Mouse (Mus musculus) forebrain, embryonic 12.5 days (tissue): ENCODE results near the gene Pcca. TPM values are rescaled to one million over a fixed set of nuclear protein-coding genes. Genes with fewer than 3 reads are reported as not detected.

Experiments
- ATAC-seq: fragments of 200-750 bp; cut with Nextera tagmentation; 2 replicates; pipeline ENCODE4 v1.8.0; 2017; ENCODE audit warnings: moderate TSS enrichment; ENCODE audit not compliant: low FRiP score
- H3K27ac ChIP-seq: fragments of 300-500 bp; sonication (generic); 2 replicates; pipeline ENCODE4 v1.5.1; 2016; ENCODE audit warnings: mild to moderate bottlenecking
- H3K27me3 ChIP-seq: fragments of 300-500 bp; sonication (generic); 2 replicates; pipeline ENCODE4 v1.6.1; 2016; ENCODE audit warnings: mild to moderate bottlenecking
- H3K36me3 ChIP-seq: fragments of 300-500 bp; sonication (generic); replicated peaks from 2 replicates; pipeline ENCODE4 v1.6.1; 2016; ENCODE audit warnings: mild to moderate bottlenecking
- H3K4me1 ChIP-seq: fragments of 300-500 bp; sonication (generic); 2 replicates; pipeline ENCODE4 v1.6.1; 2016
- H3K4me2 ChIP-seq: fragments of 300-500 bp; sonication (generic); 2 replicates; pipeline ENCODE4 v1.6.1; 2016; ENCODE audit warnings: mild to moderate bottlenecking, moderate library complexity
- H3K4me3 ChIP-seq: fragments of 300-500 bp; sonication (generic); replicated peaks from 2 replicates; pipeline ENCODE4 v1.5.1; 2016; ENCODE audit warnings: mild to moderate bottlenecking
- H3K9ac ChIP-seq: fragments of 300-500 bp; sonication (generic); 2 replicates; pipeline ENCODE4 v1.6.1; 2016; ENCODE audit warnings: mild to moderate bottlenecking
- H3K9me3 ChIP-seq: fragments of 300-500 bp; sonication (generic); 2 replicates; pipeline ENCODE4 v1.6.1; 2016
- WGBS: fragments of 180-500 bp; shearing (Covaris S2); methylation state at CpG from one replicate; pipeline ENCODE4 v1.1.7; 2016; 5-methylcytosine and 5-hydroxymethylcytosine counted together
- polyA plus RNA-seq: library from polyadenylated mRNA; unstranded; fragments of >200 nt; fragmentation: Nextera tagmentation; extraction: Ambion mirVana; gene quantifications from 2 replicates; pipeline ENCODE4 v1.2.1, GENCODE M21; 2016

Gene Pcca
- polyA plus RNA-seq, 1 experiment from 2014 or later: 34.7 TPM

DNA sequence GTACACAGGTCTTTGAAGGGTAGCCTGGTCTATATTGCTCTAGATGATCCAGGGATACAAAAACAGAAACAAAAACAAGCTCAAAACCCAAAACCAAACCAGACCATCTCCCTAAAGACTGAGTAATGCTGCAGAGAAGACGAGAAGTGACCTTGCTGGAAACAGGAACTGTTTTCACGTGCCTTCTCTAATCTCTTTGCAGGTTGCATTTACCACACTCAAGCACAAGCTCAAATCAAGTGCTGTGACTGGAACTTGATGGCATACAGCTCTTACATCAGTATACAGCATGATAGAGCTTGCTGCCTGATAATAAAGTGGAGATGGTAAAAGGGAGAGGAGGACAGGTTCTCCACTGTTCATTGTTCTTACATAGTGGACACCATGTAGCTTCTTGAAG lies 74.2 kb downstream of the Pcca start:
- 87% methylated on average over 2 of the region's 2 CpGs for WGBS
- ATAC-seq: no peak

DNA sequence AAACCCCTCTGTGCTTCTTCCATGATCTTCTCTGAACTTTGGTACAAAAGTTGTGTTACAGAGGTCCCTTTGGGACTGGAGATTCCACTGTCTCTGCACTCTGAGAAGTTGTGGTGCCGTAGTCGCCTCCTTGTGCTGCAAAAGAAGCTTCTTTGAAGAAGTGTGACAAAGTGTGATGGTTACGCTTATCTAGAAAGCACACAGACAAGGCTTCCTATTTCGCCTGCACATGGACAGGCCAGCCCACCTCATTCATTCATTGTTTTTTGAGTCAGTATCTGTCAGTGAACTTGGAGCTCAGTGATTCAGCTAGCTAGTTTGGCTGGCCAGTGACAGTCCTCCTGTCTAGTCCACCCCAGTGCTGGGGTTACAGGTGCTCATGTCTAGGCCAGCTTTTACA lies 76.9 kb downstream of the Pcca start:
- Histone ChIP-seq H3K4me2 (no peak overlapping the region), H3K27me3 (no peaks in the 10 kb centered on the region), H3K27ac (no peak overlapping the region), H3K9me3 (no peaks in the 10 kb centered on the region), H3K4me3 (no peak overlapping the region), H3K36me3 (no peaks in the 10 kb centered on the region), H3K9ac (no peak overlapping the region), H3K4me1 (peaks cover 6% of the 10 kb centered on the region; the same call in 1 of the 2 replicates)
- 97% methylated on average over 4 of the region's 4 CpGs for whole genome bisulfite sequencing
- no peak for ATAC-seq

More for the DNA sequence above, 74.2 kb downstream of the Pcca start:
- Histone ChIP-seq H3K36me3 (no peaks in the 10 kb centered on the region), H3K9me3 (no peaks in the 10 kb centered on the region), H3K9ac (no peak overlapping the region), H3K27me3 (no peaks in the 10 kb centered on the region), H3K27ac (no peak overlapping the region), H3K4me3 (no peak overlapping the region), H3K4me2 (no peak overlapping the region), H3K4me1 (peaks cover 12% of the 10 kb centered on the region; the same call in 1 of the 2 replicates)

DNA sequence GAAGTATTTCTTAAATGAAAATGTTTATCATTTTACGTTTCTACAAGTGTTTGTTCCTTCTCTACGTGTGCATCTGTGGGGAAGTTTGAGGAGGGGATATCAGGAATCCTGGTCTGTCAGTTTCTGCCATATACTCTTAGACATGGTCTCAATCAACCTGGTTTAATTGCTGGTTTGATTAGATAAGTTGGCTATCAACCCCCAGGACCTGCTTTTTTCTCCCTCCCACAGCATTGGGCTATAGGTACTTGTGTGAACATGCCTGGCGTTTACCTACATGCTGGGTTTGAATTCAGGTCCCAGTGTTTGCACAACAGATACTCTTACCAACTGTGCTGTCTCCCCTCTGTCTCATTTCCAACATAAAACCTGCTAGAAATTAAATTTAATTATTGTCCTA lies 78.2 kb downstream of the Pcca start:
- no peak overlapping the region for H3K4me3 ChIP-seq
- no peak overlapping the region for H3K9ac ChIP-seq
- H3K4me2 ChIP-seq: no peak overlapping the region
- H3K4me1 ChIP-seq: no peaks in the 10 kb centered on the region
- H3K9me3 ChIP-seq: no peaks in the 10 kb centered on the region
- 86% methylated on average over 3 of the region's 3 CpGs for WGBS
- H3K27me3 ChIP-seq: no peaks in the 10 kb centered on the region
- no peaks in the 10 kb centered on the region for H3K36me3 ChIP-seq
- H3K27ac ChIP-seq: no peak overlapping the region
- ATAC-seq: no peak

DNA sequence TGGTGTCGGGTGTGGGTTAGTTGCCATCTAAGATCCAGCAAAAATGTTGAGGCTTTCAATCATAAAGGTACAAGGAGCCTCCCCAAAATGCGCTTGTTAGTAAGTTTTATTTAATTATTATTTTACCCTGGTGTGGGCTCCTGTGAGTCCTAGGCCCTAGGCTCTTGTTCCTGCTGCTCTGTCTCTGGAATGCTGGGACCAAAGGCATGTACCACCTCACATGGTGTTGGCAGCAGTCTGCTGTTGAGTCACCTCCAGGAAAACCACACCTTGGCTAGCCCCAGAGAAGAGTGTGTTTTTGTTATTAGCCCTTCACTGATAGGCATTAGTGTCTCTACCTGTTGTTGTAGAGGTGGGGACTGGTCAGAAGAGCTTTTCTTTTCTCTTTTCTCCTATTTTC lies 83.5 kb downstream of the Pcca start:
- Histone ChIP-seq H3K27me3 (no peaks in the 10 kb centered on the region), H3K36me3 (no peaks in the 10 kb centered on the region), H3K4me2 (no peak overlapping the region), H3K4me3 (no peak overlapping the region), H3K9ac (no peak overlapping the region), H3K4me1 (no peaks in the 10 kb centered on the region), H3K27ac (no peak overlapping the region), H3K9me3 (no peaks in the 10 kb centered on the region)
- 95% methylated on average over 2 of the region's 2 CpGs for WGBS
- ATAC-seq: no peak

DNA sequence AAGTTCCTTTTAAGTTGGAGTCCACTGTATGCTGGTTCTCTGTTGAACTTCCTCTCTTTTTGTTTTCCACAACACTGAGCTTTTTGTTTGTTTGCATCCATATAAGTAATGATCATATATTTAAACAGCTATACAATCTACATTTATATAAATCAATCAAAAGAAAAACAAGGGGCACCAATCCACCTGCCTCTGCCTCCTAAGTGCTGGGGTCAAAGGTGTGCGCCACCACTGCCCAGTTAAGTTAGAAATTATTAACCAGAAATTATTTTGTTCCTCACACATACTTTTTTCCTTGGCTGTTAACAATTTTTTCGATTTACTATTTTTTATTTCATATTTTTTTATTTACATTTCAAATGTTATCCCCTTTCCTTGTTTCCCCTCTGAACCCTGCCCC lies 99.3 kb downstream of the Pcca start:
- Histone ChIP-seq H3K27me3 (no peaks in the 10 kb centered on the region), H3K9me3 (no peaks in the 10 kb centered on the region), H3K4me2 (no peak overlapping the region), H3K4me1 (peaks cover 12% of the 10 kb centered on the region; the same call in 1 of the 2 replicates), H3K9ac (no peak overlapping the region), H3K36me3 (no peaks in the 10 kb centered on the region), H3K27ac (no peak overlapping the region), H3K4me3 (no peak overlapping the region)
- ATAC-seq: no peak
- WGBS: 91% methylated on average over 2 of the region's 2 CpGs

DNA sequence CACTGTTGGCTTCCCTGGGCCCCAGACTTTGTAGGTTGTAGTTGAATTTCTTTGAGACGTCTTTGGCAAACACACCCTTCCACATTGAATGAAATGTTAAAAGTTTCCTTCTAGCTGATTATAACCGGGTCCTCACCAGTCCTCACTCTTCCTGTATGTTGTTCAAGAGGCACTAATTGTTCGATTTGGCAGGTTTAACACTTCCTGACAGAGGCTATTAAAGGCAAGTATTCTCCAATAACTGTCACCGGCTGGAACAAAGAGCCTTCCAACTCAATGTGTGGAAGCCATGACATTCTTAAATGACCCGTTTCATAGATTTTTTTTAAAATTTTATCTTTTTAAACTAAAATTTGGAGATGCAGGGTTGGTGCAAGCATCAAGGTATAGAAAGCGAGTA lies 102.5 kb downstream of the Pcca start:
- Histone ChIP-seq H3K9ac (no peak overlapping the region), H3K36me3 (no peaks in the 10 kb centered on the region), H3K27ac (no peak overlapping the region), H3K4me3 (no peak overlapping the region), H3K4me2 (no peak overlapping the region), H3K4me1 (peaks cover 12% of the 10 kb centered on the region; the same call in 1 of the 2 replicates), H3K9me3 (no peaks in the 10 kb centered on the region), H3K27me3 (no peaks in the 10 kb centered on the region)
- 30% methylated on average over 6 of the region's 6 CpGs for WGBS
- no peak for ATAC-seq

DNA sequence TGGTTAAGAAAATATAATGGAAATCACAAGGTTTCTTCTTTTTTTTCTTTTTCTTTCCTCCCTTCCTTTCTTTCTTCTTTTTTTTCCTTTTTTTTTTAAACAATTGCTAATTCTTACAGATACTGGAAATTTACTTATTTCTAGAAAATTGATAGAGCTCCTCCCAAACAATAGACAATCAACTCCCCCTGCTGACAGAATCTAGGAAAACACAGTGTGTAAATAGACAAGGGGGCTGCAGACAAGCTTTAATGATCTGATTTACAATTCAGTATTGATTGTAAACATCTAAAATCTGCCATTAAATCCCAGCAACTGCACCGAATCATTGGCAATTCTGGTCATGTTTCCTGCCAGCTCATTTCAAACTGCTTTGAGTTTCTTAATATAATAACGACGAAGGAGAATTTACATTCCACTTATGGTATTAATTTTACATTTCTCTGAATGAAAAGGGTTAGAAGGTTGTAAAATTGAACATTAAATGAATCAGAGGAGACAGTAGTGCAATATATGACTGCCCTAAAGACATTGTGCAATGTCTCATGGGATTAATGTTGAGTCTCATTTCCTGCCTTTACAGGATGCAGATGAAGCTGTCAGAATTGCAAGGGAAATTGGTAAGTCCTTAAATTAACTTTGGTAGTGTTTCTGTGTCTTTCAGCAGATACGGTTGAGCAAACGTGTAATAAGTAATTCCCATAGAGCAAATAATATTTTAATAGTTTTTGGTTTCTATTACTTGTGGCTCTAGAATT lies 103.9 kb downstream of the Pcca start:
- Histone ChIP-seq H3K9ac (no peak overlapping the region), H3K4me3 (no peak overlapping the region), H3K9me3 (no peaks in the 10 kb centered on the region), H3K4me1 (peaks cover 12% of the 10 kb centered on the region; the same call in 1 of the 2 replicates), H3K27me3 (no peaks in the 10 kb centered on the region), H3K27ac (no peak overlapping the region), H3K36me3 (no peaks in the 10 kb centered on the region), H3K4me2 (no peak overlapping the region)
- 65% methylated on average over 5 of the region's 5 CpGs for WGBS
- no peak for ATAC-seq

DNA sequence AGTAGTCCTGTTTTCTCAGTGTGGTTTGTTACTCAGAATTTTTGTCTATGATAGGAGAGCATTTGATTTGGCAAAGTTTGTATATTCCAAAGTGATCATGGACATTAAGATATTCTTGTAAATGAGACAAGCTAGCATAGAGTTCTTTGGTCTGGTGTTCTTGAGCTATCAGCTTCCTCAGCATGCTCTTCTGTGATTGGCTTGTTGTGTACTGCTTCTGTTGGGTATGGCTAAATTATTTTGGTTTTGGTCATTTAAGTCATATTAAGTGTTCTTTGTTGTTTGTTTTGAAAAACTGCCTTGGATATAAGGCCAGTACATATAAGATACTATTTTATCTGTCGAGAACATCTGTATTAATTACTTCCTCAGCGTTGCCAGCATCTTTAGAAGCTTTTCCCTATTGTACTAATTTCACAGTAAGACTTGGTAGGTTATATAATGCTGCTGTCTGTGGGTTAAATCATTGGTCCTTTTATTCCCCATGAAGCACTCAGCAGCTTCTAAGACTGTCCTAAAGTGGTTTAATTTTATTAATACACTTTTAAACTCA lies 105.1 kb downstream of the Pcca start:
- Histone ChIP-seq H3K9me3 (no peaks in the 10 kb centered on the region), H3K27me3 (no peaks in the 10 kb centered on the region), H3K9ac (no peak overlapping the region), H3K4me1 (peaks cover 12% of the 10 kb centered on the region; the same call in 1 of the 2 replicates), H3K4me2 (no peak overlapping the region), H3K36me3 (no peaks in the 10 kb centered on the region), H3K4me3 (no peak overlapping the region), H3K27ac (no peak overlapping the region)
- 90% methylated on average over 2 of the region's 2 CpGs for WGBS
- no peak for ATAC-seq

DNA sequence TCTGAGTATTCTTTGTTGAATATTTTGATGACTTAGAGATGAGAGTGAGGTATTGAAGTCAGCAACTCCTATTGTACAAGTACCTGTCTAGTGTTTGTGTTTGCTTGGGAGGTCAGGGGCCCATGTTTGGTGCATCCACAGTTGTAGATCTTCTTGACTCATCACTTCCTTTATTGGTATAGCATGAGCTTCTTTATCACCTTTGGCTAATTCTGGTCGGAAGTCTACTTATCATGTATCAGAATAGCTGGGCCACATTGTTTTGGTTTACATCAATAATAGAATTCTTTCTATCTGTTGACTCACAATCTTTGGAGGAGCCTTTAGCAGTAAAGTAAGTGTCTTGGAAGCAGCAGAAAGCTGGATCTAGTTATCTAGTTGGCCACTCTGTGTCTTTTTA lies 108.3 kb downstream of the Pcca start:
- Histone ChIP-seq H3K4me3 (no peak overlapping the region), H3K36me3 (no peaks in the 10 kb centered on the region), H3K27ac (no peak overlapping the region), H3K4me2 (no peak overlapping the region), H3K9me3 (no peaks in the 10 kb centered on the region), H3K4me1 (peaks cover 5% of the 10 kb centered on the region), H3K9ac (no peak overlapping the region), H3K27me3 (no peaks in the 10 kb centered on the region)
- 88% methylated on average over 1 of the region's 1 CpGs for WGBS
- no peak for ATAC-seq

DNA sequence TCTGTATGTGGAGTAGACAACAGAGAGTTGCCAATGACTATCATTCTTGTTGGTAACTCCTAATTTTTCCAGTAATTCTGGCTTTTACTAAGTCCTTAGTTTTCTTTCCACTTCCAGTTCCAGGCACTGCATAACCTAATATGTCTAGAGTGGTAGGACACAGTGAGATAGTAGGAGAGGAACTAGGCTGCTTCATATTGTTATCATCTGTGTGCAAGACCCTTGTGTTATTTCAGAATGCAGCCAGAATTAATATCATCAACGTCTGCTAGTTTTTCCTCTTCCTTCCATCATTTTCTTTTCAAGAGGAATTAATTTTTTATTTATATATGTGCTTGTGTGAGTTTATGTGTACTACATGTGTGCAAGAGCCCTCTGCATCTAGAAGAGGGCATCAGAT lies 114.1 kb downstream of the Pcca start:
- Histone ChIP-seq H3K27me3 (no peaks in the 10 kb centered on the region), H3K4me3 (no peak overlapping the region), H3K4me1 (peaks cover 4% of the 10 kb centered on the region), H3K9me3 (no peaks in the 10 kb centered on the region), H3K9ac (no peak overlapping the region), H3K36me3 (no peaks in the 10 kb centered on the region), H3K4me2 (no peak overlapping the region), H3K27ac (no peak overlapping the region)
- no peak for ATAC-seq
- WGBS: 83% methylated on average over 1 of the region's 1 CpGs

DNA sequence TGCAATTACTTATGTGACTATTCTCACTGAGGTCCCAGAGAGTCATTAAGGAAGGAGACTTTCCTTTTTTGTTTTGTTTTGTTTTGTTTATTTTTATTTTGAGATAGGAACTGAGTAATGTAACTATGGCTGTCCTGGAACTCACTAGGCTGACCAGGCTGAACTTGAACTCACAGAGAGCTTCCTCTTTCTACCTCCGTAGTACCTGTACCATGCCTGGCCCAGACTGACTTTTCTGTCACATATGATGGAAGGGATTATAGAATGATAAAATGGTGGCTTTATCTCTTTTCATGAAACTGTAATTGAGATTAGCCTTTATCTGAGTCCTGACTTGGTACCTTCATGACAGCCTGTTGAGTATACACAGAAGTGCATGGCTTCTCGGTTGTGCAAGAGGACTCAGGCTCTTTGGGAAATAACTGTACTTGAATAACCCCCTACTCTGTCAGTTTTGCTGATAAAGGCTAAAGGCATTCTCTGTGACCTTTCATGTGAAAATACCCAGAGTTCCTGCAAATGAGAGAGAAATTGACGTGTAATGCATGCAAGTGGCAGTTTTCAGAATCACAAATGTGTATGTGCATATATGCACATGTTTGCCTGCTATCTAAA lies 115.3 kb downstream of the Pcca start:
- H3K4me3 ChIP-seq: no peak overlapping the region
- H3K4me2 ChIP-seq: no peak overlapping the region
- ATAC-seq: no peak
- H3K9me3 ChIP-seq: no peaks in the 10 kb centered on the region
- no peaks in the 10 kb centered on the region for H3K36me3 ChIP-seq
- no peak overlapping the region for H3K9ac ChIP-seq
- no peak overlapping the region for H3K27ac ChIP-seq
- H3K4me1 ChIP-seq: peaks cover 4% of the 10 kb centered on the region
- no peaks in the 10 kb centered on the region for H3K27me3 ChIP-seq
- WGBS: 85% methylated on average over 3 of the region's 3 CpGs

DNA sequence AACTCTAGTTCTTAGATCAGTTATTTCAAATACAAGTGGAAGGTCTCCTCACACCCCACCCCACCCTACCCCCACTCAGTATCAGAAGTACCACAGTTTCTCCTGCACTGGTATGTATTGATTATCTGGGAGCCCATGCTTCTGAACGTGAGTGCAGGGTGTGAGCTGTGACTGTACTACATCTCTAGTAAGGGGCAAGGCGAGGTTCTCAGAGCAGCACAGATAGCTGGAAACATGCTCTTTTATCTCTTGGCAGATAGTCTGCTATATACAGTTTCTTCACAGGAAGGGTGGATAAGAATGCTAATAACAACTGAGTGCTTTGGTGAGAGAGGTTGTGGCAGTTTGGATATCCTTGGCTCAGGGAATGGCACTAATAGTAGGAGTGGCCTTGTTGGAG lies 117.6 kb downstream of the Pcca start:
- Histone ChIP-seq H3K27ac (no peak overlapping the region), H3K36me3 (no peaks in the 10 kb centered on the region), H3K27me3 (no peaks in the 10 kb centered on the region), H3K9ac (no peak overlapping the region), H3K9me3 (no peaks in the 10 kb centered on the region), H3K4me3 (no peak overlapping the region), H3K4me1 (no peaks in the 10 kb centered on the region), H3K4me2 (no peak overlapping the region)
- 82% methylated on average over 2 of the region's 2 CpGs for WGBS
- ATAC-seq: no peak

DNA sequence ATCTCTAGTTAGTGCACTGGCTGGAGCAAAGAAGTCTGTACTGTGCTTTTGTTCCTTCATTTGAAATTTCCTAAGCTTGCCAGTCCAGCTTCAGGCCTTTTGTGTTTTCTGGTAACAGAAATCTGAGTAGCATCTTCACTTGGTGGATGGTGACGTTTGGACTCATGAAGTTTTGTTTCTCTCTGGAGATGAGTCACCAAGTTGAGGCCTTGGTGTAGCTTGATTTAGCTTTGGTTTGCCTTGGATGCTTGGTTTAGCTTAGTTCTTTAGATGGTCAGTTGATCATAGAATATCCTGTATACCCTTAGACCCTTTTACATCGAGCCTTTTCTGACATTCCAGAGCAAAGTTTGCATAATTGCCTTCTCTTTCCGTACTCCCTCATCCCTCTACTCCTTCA lies 141.5 kb downstream of the Pcca start:
- H3K4me3 ChIP-seq: no peak overlapping the region
- no peaks in the 10 kb centered on the region for H3K36me3 ChIP-seq
- H3K4me2 ChIP-seq: no peak overlapping the region
- no peak overlapping the region for H3K27ac ChIP-seq
- H3K4me1 ChIP-seq: no peaks in the 10 kb centered on the region
- ATAC-seq: no peak
- H3K27me3 ChIP-seq: no peaks in the 10 kb centered on the region
- WGBS: 85% methylated on average over 3 of the region's 3 CpGs
- no peaks in the 10 kb centered on the region for H3K9me3 ChIP-seq
- no peak overlapping the region for H3K9ac ChIP-seq
